Mouse (Mus musculus) cerebellum, adult 2 months (tissue): Measurements from ENCODE around the gene Mc3r.

Source experiments
- CTCF ChIP-seq: fragments of 200-500 bp; IDR thresholded peaks from 2 replicates; pipeline ENCODE4 v1.5.1; 2011; ENCODE audit warnings: low read depth, mild to moderate bottlenecking, control low read depth, low read length, moderate library complexity, borderline replicate concordance; ENCODE audit not compliant: insufficient read depth
- POLR2A ChIP-seq: fragments of 200-500 bp; IDR thresholded peaks from 2 replicates; pipeline ENCODE4 v1.6.1; 2011; ENCODE audit warnings: low read length, control low read depth, borderline replicate concordance; ENCODE audit not compliant: insufficient read depth

DNA sequence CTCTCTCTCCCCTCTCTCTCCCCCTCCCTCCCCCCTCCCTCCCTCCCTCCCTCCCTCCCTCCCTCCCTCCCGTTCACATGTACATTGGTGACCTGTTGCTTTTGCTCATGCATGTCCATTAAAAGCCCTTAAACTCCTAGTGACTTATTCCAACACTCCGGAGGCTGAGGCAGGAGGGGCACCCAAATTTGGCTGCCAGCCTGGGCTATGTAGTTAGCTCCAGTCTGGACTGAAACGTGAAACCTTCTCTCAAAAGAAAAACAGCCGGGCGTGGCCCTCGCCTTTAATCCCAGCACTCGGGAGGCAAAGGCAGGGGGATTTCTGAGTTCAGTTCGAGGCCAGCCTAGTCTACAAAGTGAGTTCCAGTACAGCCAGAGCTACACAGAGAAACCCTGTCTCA is 30.4 kb upstream of the Mc3r start:
- TF ChIP-seq CTCF (no peak), POLR2A (no peak)
